Mouse (Mus musculus): ENCODE results near the gene Il17re.

The Il17re gene

GRCm38 (mm10) chr6:113442442-113443090 lies 15.7 kb upstream of the Il17re start, which contains the start of gene Jagn1:
TSS of gene Jagn1 (plus strand) at chr6:113442569.
- in situ Hi-C loops (cut with MboI, MseI), result loop anchor here (5.0 to 10.0 kb wide), 2 partner anchors 85 to 522 kb away; no protein-coding TSS in a partner anchor

GRCm38 (mm10) chr6:113443091-113443490 lies 15.2 kb upstream of the Il17re start:
- in situ Hi-C loops (cut with MboI, MseI), result loop anchor here (5.0 to 10.0 kb wide), 2 partner anchors 84 to 522 kb away; no protein-coding TSS in a partner anchor

GRCm38 (mm10) chr6:113444207-113444965 lies 13.9 kb upstream of the Il17re start:
- in situ Hi-C loops (cut with MboI, MseI), result loop anchor here (5.0 to 10.0 kb wide), 2 partner anchors 83 to 520 kb away; no protein-coding TSS in a partner anchor

GRCm38 (mm10) chr6:113447639-113448038 lies 10.6 kb upstream of the Il17re start:
- in situ Hi-C loops (cut with MboI, MseI), result loop anchor here (10.0 kb wide), 1 partner anchor 517 kb away; no protein-coding TSS in a partner anchor

- in situ Hi-C loops (cut with MboI, MseI), result no loop called here
Observed at GRCm38 (mm10) chr6:113451839-113452238, 6.4 kb upstream of the Il17re start.

GRCm38 (mm10) chr6:113455007-113455406 lies 3.3 kb upstream of the Il17re start:
- in situ Hi-C loops (cut with MboI, MseI), result no loop called here

GRCm38 (mm10) chr6:113458635-113459034 lies 351 bp downstream of the Il17re start:
- in situ Hi-C loops (cut with MboI, MseI), result no loop called here

- in situ Hi-C loops (cut with MboI, MseI), result no loop called here
Observed at GRCm38 (mm10) chr6:113464040-113464439, 5.8 kb downstream of the Il17re start.

- in situ Hi-C loops (cut with MboI, MseI), result no loop called here
Observed at GRCm38 (mm10) chr6:113465602-113466001, 7.3 kb downstream of the Il17re start.

GRCm38 (mm10) chr6:113468512-113468911 lies 10.2 kb downstream of the Il17re start:
- in situ Hi-C loops (cut with MboI, MseI), result no loop called here

- in situ Hi-C loops (cut with MboI, MseI), result no loop called here
Observed at GRCm38 (mm10) chr6:113469021-113469420, 10.7 kb downstream of the Il17re start.

- in situ Hi-C loops (cut with MboI, MseI), result no loop called here
Observed at GRCm38 (mm10) chr6:113469432-113469831, 11.1 kb downstream of the Il17re start.

- in situ Hi-C loops (cut with MboI, MseI), result no loop called here
Observed at GRCm38 (mm10) chr6:113471297-113471936, 13.1 kb downstream of the Il17re start, which contains the start of gene Il17rc. TSS of gene Il17rc (plus strand) at chr6:113471427.

- in situ Hi-C loops (cut with MboI, MseI), result no loop called here
Observed at GRCm38 (mm10) chr6:113472061-113472460, 13.8 kb downstream of the Il17re start.

GRCm38 (mm10) chr6:113473246-113473645 lies 15.0 kb downstream of the Il17re start:
- in situ Hi-C loops (cut with MboI, MseI), result no loop called here

- in situ Hi-C loops (cut with MboI, MseI), result no loop called here
Observed at GRCm38 (mm10) chr6:113473715-113474114, 15.4 kb downstream of the Il17re start.

- in situ Hi-C loops (cut with MboI, MseI), result no loop called here
Observed at GRCm38 (mm10) chr6:113477353-113477752, 19.1 kb downstream of the Il17re start.

- in situ Hi-C loops (cut with MboI, MseI), result no loop called here
Observed at GRCm38 (mm10) chr6:113478906-113479305, 20.6 kb downstream of the Il17re start.

GRCm38 (mm10) chr6:113480555-113481373 lies 22.5 kb downstream of the Il17re start:
- in situ Hi-C loops (cut with MboI, MseI), result no loop called here

GRCm38 (mm10) chr6:113482477-113483099 lies 24.3 kb downstream of the Il17re start:
- in situ Hi-C loops (cut with MboI, MseI), result no loop called here
